Mouse (Mus musculus): ENCODE measurements at regions not wholly inside any gene's neighbourhood (a gene's known extent, or its start where the extent isn't known, plus 50 kb on each side); places are given as distances from the start of the nearest gene placed in this dataset.
"Not testable (repeated sequence)": the region's sequence is repeated elsewhere in the genome, so short reads cannot be mapped to it uniquely, and the experiment has no call there.

DNA sequence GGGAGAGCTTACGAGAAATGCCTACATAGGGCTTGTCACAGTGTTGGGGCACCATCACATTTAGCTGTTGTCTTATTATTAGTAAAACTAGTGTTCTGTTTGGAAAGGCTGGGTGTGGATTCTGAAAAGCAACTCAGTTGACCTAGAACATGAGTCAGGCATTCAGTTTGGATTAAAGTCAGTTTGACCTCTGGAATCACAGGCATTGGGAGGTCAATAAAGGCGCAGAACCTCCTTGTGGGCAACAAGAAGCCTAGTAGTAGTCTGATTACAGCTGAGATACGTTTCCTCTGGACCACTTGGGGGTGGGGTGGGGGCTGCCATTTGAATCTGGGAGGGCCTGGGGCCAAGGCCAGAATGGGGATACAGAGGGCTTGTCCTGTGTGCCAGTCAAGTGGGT is 52.1 kb upstream of the Map3k1 start:
- DNase-seq (ENCODE audit: low spot score in 2 of 2): no peak

- DNase-seq (ENCODE audit: low spot score in 2 of 2): no peak
Measured at GRCm38 (mm10) chr13:111862316-111862715, 53.5 kb upstream of the Map3k1 start.

- DNase-seq (ENCODE audit: low spot score in 2 of 2): no peak
Measured at GRCm38 (mm10) chr13:111865956-111866355, 57.2 kb upstream of the Map3k1 start.

DNA sequence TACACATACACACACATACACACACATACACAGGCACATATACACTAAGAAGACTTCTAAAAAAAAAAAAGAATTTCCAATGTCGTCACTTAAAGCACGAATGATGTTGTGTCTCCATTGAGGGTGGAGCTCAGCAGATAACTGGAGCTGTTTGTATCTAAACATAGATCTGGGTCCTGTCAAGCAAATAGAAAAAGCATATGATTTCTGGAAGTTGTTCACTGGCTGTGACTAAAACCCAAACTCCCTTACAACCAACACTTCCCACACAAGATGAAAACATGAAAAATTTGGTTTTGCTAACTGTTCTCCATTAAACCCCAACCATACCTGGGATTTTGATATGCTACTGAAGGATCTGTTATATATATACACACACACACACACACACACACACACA is 58.5 kb upstream of the Map3k1 start:
- no peak for DNase-seq (ENCODE audit: low spot score in 2 of 2)

GRCm38 (mm10) chr13:111867763-111868725 is 59.3 kb upstream of the Map3k1 start:
- peak; percentile 77 to 81 for DNase-seq (ENCODE audit: low spot score in 2 of 2)

DNA sequence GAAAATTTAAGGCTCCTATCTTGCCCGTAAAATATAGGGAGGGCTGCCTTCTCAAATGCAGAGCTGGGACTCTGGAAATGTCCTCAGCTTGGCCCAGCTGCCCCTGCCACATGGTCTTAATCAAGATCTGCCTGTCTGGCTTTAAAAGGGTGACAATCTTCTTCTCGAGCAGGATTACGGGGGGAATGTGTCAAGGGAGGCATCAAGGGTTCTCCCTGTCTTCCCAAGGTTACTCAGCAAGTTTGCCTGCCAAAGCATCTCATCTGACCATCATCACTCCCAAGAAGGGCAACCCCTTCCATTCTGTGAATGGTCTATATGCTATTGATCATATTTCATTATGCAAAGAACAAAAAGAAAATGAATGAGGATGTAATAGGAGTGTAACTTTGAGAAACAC is 60.2 kb upstream of the Map3k1 start:
- no peak for DNase-seq (ENCODE audit: low spot score in 2 of 2)

DNA sequence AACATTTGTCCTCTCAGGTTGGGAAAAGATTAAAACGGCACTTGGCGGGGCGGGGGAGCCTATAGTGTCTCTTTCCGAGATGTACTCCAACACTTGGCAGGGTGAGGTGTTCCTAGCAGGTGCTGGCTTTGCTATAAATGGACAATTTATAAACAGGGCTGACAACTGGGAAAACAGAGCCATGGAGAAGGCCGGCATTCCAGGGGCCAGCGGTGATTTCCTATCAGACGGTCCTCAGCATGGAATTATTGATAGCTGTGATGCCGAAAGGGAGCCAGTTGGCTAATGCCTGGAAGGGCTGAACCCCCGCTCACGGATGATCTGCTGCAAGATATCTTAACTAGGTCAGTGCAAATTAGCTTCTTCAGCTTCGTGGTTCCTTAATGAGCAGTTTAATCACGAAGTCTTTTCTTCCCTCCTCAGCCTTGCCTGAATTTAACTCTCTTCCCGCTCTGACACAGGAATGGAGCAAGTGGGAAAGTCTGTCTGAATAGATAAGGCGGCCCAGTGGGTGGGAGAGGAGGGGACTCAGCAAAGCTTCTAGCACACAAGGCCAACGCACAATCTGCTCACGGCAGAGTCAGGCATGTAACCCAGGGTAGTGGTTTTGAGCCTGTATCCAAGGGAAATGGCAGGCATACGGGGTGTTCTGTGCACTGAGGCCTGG is 61.1 kb upstream of the Map3k1 start:
- DNase-seq (ENCODE audit: low spot score in 2 of 2): peak; percentile 35 to 44

- no peak for DNase-seq (ENCODE audit: low spot score in 2 of 2)
Measured at GRCm38 (mm10) chr13:111870505-111870904, 61.7 kb upstream of the Map3k1 start.

- no peak for DNase-seq (ENCODE audit: low spot score in 2 of 2)
Measured at GRCm38 (mm10) chr13:111871672-111872410, 63.0 kb upstream of the Map3k1 start.

GRCm38 (mm10) chr13:111874330-111874729 is 65.5 kb upstream of the Map3k1 start:
- no peak for DNase-seq (ENCODE audit: low spot score in 2 of 2)

- DNase-seq (ENCODE audit: low spot score in 2 of 2): no peak
Measured at GRCm38 (mm10) chr13:111876404-111876803, 67.6 kb upstream of the Map3k1 start.

GRCm38 (mm10) chr13:111876847-111877246 is 68.1 kb upstream of the Map3k1 start:
- no peak for DNase-seq (ENCODE audit: low spot score in 2 of 2)

DNA sequence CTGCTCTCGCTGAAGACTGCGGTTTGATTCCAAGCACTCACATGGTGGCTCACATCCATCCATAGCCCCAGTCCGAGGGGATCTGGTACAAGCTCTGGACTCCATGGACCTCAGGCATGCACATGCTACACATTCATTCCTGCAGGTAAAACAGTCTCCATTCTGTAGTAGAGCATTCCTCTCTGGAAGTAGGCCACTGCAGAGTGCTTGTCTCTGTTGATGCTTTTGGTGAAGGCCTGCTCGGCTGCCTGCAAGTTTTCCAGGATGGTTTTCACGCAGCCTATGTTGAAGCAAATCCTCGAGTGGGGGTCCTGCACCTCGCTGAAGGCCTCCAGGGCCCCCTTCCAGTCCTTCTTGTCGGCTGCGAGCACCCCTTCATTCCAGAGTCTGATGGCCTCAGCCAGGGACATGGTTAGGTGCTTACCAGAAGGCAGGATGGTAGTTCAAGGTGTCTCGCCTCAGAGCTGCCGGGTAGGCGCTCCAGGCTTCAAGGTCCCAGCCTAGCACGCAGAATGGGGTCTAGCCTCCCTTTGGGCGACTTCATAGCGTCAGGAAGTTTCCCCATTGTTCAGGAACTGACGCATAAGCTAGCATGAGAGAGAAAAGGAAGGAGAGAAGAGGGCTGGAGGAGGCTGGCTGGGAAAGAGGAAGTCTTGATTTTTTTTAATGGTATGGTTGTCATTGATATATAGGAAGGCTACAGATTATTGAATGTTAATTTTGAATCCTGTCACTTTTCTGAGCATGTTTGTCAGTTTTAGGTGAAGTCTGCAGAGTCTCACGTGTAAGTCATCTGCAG is 75.2 kb upstream of the Map3k1 start:
- not testable (repeated sequence) for DNase-seq (ENCODE audit: low spot score in 2 of 2)

DNA sequence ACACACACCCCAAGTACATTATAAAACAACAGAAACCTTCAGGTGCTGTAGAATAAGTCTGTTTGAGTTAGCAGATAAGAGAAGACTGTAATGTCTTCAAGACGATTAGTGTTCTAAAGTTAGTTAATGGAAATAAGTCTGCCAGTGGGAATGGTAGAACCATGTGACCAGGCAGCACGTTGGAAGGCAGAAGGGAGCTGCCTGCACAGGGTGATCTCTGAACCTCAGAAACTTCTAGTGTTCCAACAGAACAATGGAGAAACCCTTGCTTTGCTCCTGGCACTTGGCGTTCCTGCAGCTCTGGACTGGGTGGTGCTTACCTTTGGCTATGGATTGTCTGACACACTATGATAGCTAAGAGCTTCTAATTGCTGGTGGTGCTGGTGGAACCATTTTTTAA is 82.0 kb upstream of the Map3k1 start:
- DNase-seq (ENCODE audit: low spot score in 2 of 2): no peak

DNA sequence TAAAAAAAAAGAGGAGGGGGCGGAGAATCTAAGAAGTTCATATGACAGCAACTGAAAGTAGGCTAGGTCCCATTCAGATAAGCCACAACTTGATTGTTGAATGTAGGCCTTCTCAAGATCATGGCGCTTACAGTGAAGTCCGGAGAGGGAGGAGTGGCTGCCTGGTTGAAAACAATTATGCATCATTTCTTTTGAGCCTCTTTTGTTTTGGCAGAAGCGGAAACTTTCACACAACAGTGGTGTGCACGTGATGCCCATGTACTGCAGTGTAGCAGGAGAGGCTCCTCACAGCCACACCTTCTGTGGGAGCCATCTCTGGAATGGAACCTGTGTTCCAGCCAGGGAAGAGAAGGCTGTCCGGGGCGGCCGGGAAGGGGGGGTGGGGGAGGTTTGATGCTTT is 83.3 kb upstream of the Map3k1 start:
- DNase-seq (ENCODE audit: low spot score in 2 of 2): no peak

DNA sequence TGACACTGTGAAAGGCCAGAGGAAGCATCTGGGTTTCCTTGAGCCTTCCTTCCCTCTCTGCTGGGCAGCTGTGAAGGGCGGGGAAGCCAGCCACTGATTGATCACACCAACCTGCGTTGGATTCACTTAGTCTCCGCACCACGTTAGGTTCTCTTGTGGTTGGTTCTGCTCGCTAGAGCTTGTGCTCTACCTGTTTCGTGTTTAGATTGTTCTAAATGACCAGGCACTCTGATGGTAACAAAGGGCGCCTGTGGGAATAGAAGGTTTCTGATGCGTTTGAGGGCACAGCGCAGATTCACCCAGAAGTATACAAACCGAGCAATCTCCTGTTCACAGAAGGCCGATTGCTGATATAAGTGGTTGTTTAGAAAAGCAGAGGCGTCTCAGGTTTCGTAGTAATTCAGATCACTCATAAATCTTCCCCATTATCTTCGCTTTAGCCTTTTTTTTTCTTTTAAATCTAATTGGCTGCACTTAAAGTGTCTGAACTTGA is 84.5 kb upstream of the Map3k1 start:
- no peak for DNase-seq (ENCODE audit: low spot score in 2 of 2)

- DNase-seq (ENCODE audit: low spot score in 2 of 2): no peak
Measured at GRCm38 (mm10) chr13:111894804-111895478, 86.1 kb upstream of the Map3k1 start.

- no peak for DNase-seq (ENCODE audit: low spot score in 2 of 2)
Measured at GRCm38 (mm10) chr13:111896279-111896678, 87.5 kb upstream of the Map3k1 start.

- DNase-seq (ENCODE audit: low spot score in 2 of 2): no peak
Measured at GRCm38 (mm10) chr13:111903361-111903760, 94.6 kb upstream of the Map3k1 start.

GRCm38 (mm10) chr13:111903931-111904330 is 95.1 kb upstream of the Map3k1 start:
- DNase-seq (ENCODE audit: low spot score in 2 of 2): no peak
